ENCODE assay signal across 24 mouse cellular contexts in genomic region chr3:102177837-102178615, GRCm38 (mm10).
"Had no signal": no experiment of that assay in that cellular context is flagged by ENCODE, and none has a peak within 500 bp of the region (broad histone marks: within the 10 kb centered on the region; RNA-seq: fewer than 3 reads in every experiment).

No protein-coding gene starts in this region.

- DNase-seq: gastrocnemius, postnatal 14 days; gastrocnemius, postnatal 36 days; heart, adult 2 months; heart, postnatal 14 days; heart, postnatal 36 days; kidney, adult 11 months; kidney, adult 2 months; kidney, adult 9 months; kidney, postnatal 14 days; kidney, postnatal 36 days; layer of hippocampus, adult 9-11 months; layer of hippocampus, postnatal 36 days; left cerebral cortex, postnatal 4 days had no signal

- H3K4me1 ChIP-seq: hindbrain, embryonic 15.5 days had no signal

- H3K9ac ChIP-seq: heart, embryonic 13.5 days; heart, embryonic 15.5 days; hindbrain, embryonic 13.5 days; hindbrain, embryonic 15.5 days; kidney, embryonic 15.5 days; limb, embryonic 13.5 days; limb, embryonic 15.5 days; liver, embryonic 12.5 days had no signal

- H3K27me3 ChIP-seq: heart, embryonic 13.5 days; heart, embryonic 15.5 days; hindbrain, embryonic 13.5 days; hindbrain, embryonic 15.5 days; kidney, embryonic 15.5 days; limb, embryonic 13.5 days; limb, embryonic 15.5 days; liver, embryonic 12.5 days had no signal

- H3K4me3 ChIP-seq: heart, adult 2 months; heart, embryonic 13.5 days; heart, embryonic 15.5 days; hindbrain, embryonic 13.5 days; hindbrain, embryonic 15.5 days; kidney, embryonic 15.5 days; limb, embryonic 13.5 days; limb, embryonic 15.5 days; liver, embryonic 12.5 days had no signal

- H3K36me3 ChIP-seq: hindbrain, embryonic 13.5 days; hindbrain, embryonic 15.5 days had no signal

- H3K9me3 ChIP-seq: heart, embryonic 13.5 days; heart, embryonic 15.5 days; hindbrain, embryonic 13.5 days; hindbrain, embryonic 15.5 days; kidney, embryonic 15.5 days; limb, embryonic 13.5 days; limb, embryonic 15.5 days; liver, embryonic 12.5 days had no signal

- ATAC-seq: hindbrain, postnatal 0 days; intestine, embryonic 16.5 days; liver, embryonic 12.5 days had no signal

- H3K27ac ChIP-seq: heart, adult 2 months; heart, embryonic 13.5 days; heart, embryonic 15.5 days; hindbrain, embryonic 13.5 days; hindbrain, embryonic 15.5 days; hindbrain, postnatal 0 days; limb, embryonic 13.5 days; limb, embryonic 15.5 days; liver, embryonic 12.5 days had no signal

- H3K4me2 ChIP-seq: heart, embryonic 11.5 days; heart, embryonic 13.5 days; heart, embryonic 15.5 days; hindbrain, embryonic 13.5 days; hindbrain, embryonic 15.5 days; kidney, embryonic 15.5 days; limb, embryonic 13.5 days; limb, embryonic 15.5 days; liver, embryonic 12.5 days had no signal
